Mouse (Mus musculus) adrenal gland, postnatal 36 days (tissue): ENCODE data around the gene Mid1. TPM values are rescaled to one million over a fixed set of nuclear protein-coding genes. Genes with fewer than 3 reads are reported as not detected.

ENCODE experiments used
- DNase-seq, 2 experiments: peaks; one replicate each; pipeline ENCODE4 v3.0.0; 2021; ENCODE audit warnings: mixed read lengths in 1 of 2
- total RNA-seq, 2 experiments: library from RNA; stranded (reverse); gene quantifications; 2 replicates each; pipeline ENCODE4 v1.2.3; 2021

The Mid1 gene
- total RNA-seq, 2 experiments from 2014 or later: 13.2 to 18.1 TPM

DNA sequence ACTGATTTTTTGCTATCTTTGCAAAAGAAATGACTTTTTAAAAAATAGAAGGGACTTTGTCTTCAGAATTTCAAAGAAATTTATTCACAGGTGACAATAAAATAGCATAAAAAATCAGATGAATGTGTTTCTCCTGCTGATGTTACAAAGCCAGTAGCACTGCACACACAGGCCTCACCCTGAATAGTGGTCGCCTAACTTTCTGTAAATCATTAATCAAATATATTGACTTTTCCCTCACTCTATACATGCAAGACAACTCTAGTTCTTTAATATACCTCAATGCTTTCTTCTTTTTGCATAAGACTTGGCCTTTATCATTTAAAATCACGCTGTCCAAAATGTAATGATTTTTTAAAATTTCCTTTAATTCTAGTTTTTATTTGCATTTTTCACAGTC is 126.8 kb downstream of the Mid1 start:
- DNase-seq: no peak

DNA sequence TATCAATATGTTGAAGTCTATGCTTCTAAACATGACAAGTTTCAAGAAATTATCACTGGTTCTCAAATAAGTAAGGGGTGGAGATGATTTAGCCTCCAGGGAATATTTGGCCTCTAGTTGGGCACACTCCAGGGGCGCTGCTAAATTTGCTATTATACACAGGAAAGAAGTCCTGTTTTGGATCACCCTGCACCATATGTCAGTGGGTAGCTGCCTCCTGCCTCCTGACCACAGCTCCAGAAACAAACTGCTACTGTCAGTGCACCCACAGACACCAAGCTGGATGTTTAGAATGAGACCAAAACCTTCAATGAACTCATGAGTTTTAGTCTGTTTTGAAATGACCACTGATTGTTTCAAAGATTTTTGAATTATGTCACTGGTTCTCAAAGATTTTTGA is 128.7 kb downstream of the Mid1 start:
- no peak for DNase-seq

DNA sequence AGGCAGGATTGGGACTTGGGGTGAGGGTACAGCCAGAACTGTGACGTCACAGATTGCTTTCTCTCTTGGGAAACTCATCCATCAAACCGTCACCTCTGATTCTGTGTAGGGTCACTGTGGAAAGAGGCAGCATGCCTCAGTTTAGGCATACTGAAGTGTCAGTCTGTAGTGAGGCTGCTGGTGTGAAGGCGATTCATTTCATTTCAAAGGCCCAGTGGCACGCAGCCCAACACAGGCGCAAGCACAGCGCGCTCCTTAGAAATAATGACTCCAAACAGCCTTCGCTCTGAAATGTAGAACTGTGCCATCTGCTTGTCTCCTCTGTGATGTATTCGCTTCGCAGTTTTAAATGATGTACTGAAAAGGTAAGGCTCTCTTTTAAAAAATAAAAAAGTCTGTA is 141.9 kb downstream of the Mid1 start:
- no peak for DNase-seq

DNA sequence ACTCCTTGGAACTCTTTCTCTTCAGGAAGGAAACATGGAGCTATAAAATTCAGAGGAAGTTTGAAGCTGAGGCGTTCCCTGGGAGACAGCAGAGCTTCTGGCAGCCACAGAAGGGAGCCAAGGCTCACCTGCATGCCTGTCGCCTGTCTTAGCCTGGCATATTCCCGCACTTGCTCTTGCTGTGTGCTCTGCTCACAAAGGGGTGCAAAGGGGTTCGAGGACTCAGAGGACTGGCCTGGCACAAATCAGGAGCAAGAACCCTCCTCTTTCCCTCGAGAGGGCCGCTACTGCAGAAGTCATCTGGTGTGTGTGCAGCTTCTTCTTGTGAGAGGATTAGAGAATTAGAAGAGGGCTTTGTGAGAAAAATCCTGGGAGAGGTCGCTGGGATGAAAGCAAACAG is 142.7 kb downstream of the Mid1 start:
- DNase-seq: no peak

DNA sequence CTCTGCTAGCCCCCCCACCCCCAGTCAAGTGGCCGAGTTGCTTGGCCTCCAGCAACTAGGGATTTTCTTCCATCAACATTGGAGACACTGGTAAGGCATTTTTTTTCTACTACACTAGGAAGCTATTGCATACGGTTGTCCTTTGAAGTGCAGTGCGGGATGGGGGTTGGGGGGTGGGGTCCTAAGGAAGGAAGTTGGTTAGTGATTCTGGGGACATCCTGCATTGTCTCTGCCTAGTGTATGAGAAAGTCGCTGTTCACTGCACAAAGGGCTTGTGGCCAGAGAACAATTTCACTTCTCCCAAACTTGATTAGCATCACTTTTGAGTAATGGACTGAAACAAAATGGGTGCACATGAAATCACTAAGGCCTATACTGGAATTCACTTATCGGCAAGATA is 143.1 kb downstream of the Mid1 start:
- no peak for DNase-seq

DNA sequence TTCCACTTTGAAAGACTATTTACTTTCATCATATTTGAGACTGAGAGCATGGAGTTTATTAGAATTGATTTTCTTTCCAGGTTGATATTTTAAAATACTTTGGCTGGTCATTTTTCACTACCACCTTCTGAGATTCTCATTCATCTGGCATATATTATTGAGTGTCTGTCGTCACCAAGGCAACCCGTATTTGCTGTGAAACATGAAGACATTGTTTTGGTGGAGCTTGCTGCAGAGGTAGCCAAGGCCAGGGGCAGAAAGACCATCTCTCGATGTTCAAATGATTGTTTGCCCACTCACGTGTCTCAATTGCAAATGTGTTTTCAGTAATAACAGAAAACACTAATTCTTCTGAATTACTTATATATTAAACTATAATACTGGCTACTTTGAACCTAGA is 145.1 kb downstream of the Mid1 start:
- no peak for DNase-seq

DNA sequence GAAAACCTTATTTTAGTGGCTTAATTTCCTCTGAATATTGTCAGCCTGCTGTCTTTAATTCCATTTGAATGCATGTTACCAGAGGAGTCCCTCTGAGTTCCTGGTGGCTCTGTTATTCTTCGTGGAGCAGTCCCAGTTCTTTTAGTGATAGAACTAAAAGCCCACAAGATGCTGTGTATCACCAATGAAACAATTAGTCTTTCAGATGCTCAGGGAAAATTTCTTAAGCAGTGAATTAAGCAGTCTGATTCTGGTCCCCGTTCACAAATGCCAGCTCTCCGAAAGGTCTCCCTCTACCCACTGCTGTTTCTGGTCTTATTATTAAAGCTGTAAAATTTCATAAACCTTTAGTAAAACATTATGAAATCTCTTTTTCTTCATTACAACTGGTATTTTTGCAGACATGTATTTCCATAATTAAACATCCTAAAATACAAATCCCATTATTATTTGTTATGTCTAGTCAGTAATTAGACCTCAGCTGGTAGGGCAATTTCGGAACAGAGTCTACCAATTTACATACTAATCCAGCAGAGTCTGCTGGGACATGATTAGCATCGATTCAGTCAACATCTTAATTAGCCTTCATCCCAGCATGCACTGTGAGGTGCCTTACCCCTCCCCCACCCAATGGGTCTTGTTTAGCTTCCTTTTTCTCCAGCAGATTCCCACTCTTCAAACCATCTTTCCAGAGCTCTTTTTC is 153.1 kb downstream of the Mid1 start:
- no peak for DNase-seq

DNA sequence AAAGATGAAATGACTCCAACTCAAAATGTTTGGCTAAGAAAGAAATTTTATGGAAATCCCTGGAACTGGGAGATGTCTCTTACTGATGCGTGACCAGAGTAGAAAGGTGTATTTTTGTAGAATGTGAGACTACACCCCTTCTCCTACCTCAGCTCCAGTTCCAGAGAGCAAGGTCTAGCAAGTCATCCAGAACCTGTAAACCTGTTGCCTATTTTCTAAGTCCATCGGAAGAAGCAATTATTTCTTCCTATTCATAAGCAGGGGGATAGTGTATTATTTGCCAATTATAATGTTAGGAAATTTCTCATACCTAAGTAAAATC is 153.6 kb downstream of the Mid1 start:
- no peak for DNase-seq

DNA sequence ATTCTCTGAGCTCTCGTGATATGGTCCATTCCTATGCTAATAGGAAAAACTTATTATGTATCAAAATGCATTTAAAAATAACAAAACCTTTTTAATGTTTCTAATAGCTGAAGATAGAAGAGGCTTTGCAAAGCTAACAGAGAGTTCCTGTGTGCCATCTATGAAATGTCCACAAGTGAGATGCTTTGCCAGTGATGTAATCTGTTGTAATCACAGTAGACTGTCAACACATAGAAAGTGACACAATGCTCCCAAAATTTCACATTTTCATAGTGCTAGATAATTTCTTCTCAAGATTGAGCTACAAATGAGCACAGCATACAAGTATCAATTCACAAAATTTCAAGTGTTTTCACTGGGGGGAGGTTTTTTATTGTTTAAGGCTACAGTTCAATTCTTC is 158.3 kb downstream of the Mid1 start:
- no peak for DNase-seq

DNA sequence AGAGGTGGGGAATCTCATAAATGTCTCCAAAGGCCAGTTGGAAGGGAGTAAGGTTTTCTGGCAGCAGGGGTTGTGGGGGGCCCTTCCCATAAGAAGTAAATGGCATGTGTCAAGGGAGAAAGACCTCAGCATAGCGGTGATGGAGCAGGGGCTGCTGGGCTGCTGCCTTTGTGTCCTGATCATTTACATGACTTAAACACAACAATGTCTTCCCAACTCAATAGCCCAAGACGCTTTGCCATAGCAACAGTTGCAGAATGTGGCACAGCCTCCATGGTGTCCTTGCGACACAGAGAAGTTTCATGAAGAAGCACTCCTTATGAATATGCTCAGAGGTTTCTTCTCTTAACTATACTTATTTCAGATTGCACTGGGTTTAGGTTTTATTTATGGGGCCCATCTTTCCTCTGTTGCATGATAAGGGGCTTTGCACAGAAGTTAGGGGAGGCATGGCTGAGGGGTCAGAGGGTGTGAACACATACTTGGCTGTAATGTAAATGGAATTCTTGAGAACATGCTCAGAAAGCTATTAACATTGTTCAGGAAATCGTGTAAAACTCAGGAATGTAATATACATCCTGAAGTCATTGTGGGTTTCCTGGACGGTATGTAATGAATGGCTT is 159.3 kb downstream of the Mid1 start:
- DNase-seq: no peak

DNA sequence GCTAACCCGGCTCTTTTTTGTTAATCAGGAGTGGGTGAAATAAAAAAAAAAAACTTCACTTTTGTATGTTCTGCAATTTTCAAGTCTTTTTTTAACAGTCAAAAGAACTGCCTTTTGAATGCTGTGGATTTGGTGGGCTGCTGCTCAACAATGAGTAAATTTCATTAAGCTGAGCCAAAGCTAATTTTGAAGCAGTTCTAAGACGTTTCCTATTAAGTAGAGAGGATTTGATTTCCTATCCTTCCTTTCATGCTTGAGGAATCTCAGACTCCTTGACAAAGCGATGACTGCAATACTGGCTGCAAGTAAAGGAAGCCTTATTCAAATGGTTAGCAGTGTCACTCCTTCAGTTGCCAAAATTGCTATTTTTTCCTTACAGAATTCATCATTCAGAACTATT is 161.2 kb downstream of the Mid1 start:
- DNase-seq: no peak

DNA sequence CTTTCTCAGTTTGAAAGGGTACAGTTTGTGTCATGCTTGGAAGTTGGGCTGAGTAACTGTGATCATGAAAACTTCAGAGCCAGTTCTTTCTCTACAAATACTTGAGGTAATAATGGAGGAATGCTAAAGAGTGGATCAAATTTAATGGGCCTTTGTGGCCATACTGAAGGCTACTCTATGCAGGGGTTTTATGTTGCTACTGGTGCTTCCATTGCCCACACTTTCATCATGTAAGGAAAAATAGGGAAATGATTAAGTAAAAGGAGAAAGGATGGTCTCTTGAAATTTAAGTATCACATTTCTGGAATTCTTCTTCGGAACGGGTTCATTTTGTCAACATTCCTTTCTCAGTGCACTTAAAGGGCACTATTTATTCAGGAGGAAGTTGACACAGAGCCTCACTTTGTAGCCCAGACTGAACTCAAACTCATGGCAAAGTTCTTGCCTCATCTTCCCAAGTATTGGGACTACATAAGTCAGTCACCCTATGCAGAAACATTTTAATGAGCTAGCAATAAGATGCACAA is 176.3 kb downstream of the Mid1 start:
- no peak for DNase-seq

DNA sequence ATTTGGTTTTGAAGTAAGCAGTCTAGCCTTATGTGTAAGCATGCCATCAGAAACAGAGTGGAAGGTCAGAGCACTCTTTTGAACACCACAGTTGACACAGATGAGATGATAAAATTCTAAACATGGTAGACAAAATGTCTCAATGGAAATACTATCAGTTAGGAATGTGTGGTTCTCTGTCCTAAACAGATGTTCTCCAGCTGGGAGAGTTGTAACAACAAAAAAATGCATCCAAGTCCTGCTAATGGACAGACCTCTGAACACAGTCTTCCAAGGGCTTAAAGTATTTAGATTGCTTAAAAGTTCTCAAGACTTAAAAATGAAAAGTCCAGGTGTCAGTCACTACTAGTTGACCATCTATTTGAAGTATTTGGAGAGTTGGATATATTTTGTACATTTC is 177.4 kb downstream of the Mid1 start:
- no peak for DNase-seq

DNA sequence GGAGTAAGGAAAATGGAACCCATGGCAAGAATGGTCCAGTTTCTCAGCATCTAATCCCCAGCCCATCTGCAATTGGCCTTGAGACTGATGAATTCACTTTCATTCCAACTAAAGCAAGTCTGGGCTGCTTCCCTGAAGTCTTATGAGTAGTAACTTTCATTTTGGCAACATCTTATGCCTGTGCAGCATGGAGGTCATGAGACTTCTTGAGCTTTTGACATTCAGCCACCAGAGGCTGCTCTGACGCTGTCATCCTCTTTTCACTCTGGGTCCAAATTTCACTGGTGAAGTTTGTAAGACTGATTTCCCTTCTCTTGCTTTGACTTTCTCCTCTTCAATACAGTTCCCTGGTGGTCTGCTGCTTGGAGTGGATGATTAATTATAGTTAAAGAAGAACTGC is 177.8 kb downstream of the Mid1 start:
- DNase-seq: peak; percentile 17 to 56

DNA sequence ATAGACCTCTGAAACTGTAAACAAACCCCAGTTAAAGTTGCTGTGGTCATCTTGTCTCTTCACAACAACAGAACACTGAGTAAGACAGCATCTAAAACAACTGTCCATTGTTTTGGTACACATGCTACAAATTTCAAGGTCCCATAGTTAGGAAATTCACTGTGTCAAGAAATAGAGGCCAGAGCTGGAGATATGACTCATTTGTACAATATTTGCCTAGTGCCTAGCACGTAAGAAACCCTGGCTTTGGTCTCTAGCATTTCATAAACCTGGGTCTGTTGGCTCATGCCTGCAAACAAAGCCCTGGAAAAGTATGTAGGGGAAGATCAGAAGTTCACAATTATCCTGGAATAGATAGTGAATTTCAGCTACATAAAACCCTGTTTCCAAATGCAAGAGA is 178.8 kb downstream of the Mid1 start:
- peak in 1 of 2 experiments; percentile 5 for DNase-seq

DNA sequence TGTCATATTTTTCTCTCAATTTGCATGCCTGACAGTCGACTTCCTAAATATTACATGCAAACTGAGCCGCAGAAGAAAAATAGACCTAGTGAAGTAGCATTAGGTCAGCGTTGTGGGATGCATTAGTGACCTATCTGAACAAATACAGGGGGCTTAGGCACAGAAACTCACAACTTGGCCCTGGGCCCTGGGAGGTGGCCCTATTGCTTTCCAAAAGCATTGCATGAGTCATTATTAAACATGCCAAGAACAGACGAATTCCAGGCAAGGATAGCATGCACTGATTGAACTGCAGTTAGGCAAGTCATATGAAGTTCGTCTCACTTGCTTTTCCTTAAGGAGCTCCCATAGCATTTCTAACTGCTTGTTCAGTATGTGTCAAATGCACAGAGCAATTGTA is 183.2 kb downstream of the Mid1 start:
- peak in 1 of 2 experiments; percentile 45 for DNase-seq

DNA sequence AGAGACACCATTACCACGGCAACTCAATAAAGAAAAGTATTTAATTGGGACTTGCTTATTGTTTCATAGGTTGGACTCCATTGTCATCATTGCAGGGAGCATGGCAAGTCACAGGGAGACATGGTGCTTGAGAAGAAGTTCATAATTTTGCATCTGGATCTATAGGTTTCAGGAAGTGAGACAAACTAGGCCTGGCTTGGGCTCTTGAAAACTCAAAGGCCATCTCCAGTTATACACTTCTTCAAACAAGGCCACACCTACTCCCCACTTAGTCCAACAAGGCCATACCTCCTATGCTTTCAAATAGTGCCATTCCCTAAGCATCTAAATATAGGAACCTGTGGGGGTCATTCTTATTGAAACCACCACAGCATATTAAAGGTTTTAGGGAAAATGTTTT is 189.5 kb downstream of the Mid1 start:
- DNase-seq: no peak

DNA sequence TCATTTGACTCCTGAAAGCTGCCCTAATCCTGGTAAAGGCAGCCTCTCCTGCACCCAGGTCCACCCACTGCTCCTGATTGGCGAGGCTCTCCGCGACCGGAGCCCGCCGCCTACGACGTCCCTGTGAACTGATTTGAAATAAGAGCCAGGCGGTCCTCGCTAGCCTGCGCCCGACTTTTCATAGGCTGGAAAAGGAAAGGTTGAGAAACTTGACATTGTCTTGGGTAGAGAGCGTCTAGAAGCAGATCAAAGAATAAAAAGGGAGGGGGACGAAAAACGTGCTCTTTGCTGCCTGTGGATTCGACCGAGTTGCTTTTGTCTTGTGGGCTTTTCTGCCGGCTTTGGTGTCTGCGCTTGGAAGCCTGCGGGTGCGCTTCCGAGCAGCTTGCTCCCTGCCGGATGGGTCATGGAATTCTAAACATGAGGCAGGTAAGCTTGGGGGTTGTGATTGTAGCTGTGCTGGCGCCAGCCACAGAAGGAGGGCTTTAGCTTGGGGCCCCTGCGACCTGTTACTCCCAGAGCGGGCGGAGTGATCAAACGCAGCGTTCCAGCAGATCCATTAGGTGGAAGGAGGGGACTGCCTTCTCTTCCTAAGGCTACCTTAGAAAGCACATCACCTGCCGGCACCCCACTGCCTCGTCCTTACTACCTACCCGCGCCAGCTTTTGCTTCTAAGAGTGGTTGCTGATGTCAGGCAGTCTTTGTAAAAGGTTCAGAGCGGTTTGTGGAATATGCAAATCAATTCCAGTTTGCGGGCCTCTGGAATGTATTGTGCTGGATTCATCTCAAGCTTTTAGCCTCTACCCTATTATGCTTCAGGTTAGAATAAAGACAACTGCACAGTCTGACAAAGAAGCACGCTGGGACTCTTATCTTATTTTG is 194.7 kb downstream of the Mid1 start:
- DNase-seq: peak; percentile 82 to 92

DNA sequence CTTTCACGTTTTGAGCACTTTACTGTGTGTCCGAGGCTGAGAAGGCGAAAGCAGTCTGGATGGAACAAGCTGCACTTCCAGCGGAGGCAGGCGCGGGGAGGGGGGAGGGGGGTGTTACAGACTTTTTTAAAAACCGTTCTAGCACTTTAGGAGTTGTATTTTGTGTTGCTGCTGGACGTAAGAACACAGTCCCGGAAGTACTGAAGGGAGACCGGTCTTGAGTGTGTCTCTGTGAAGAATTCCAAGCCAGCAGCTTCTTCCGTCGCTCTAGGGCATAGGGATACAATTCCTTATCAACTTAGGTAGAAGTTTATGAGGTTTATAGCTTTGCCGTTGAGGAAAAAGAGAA is 195.3 kb downstream of the Mid1 start:
- DNase-seq: no peak

DNA sequence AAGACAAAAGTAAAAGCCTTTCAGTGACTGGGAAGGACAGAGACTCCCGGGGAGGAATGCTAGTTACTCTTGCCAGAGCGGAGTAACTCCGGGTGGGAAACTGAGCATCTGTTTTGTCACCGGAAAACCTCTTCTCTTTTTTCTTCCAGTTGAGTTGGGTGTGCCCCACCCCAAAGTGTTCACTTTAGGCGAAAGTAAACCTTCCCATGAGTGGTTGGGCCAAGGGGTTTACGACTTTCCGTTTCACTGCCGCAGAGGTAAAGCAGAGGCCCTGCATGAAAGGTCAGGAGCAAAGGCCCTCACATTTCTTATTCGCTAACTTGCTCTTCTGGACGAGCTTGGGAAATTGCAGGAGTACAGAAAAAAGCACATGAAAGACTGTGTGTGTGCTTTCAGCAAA is 195.8 kb downstream of the Mid1 start:
- no peak for DNase-seq

DNA sequence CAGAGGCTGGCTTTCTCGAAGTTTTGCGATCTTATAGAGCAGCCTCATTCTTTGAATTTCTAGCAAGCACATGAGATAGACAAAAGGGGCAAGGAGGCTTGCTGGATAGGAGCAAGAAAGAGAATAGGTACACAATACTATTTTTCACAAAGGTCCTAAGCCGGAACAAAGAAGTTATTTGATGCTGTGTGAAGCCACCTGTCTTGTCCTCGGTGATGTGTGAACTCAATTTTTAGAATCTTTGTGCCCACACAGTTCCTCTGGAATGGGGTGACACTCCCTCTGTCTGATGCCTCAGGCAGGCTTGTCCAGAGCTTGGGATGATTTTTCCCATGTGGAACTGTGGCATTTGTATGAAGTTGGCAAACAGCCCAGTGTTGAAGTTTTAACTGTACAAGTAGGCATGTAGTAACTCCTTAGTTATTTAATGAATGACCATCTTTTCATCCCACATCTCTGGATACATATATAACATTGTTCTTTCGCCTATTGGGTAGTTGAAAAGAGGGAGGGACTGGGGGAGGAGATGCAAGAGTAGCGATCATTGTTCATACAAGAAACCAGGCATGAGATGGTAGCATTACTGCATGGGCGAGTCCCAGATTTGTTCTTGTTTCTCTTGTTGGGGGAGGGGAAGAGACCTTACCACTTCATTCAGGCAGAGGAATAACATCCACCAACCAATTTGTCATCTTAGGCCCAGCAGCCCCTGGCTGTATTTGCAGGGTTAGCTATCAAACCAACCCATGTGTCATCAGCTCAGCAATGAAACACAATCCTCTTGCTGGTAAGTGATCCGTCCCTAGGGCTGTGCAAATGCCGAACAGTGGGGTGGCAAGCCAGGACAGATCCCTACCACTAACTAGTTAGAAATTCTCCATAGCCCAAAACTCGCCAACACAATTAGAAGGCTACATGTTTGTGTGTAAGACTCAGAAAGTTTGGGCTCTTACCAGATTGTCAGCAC is 196.5 kb downstream of the Mid1 start:
- DNase-seq: no peak

DNA sequence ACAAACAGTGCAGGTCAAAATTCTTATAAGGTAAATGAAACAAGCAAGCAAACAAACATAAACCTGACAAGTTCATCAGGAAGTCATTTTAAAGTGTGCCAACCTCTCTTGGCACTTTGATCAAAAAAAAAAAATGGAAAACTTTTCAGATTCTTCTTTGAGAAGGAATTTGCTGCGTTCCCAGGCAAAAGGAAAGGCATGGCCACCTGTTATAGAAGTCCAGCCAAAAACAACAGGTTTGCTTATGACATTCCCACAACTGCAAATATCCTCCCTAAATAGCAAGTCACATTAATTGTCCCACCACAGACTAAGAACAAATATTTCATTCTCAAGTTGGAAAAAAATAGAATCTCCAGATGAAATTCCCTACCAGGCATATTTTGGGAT is 197.2 kb downstream of the Mid1 start:
- no peak for DNase-seq
